Mouse (Mus musculus): ENCODE results near the gene Cbx5.
"Not testable (repeated sequence)": the region's sequence is repeated elsewhere in the genome, so short reads cannot be mapped to it uniquely, and the experiment has no call there.

The Cbx5 gene

DNA sequence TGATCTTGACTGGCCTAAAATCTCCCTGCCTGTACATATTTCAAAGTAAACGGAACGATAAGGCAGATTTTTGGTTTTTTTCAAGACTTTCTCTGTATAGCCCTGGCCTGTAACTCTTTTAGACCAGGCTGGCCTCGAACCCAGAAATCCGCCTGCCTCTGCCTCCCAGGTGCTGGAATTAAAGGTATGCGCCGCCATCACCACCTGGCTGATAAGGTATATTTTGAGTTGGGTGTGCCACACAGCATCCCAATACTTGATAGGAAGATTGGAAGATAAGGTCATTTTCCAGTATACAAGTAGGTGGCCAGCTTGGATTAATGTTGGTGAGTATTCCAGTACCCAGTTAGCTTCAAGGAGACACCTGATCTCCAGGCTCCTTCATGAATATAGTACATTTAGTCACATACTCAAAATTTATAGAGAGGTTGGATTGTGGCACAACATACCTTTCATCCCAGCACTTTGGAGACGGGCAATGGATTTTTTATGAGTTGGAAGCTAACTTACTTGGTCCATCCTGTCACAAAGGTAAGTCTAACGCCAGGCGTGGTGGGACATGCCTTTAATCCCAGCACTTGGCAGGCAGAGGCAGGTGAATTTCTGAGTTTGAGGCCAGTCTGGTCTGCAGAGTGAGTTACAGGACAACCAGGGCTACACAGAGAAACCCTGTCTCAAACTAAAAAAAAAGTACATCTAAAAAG is 7.6 kb upstream of the Cbx5 start:
- peaks cover 57% of the 10 kb centered on the region for H3K4me1 ChIP-seq (replicated peaks; ENCODE audit: low read depth, low read length)
- TF ChIP-seq CTCF (conservative IDR thresholded peaks at IDR 0.05; ENCODE audit: low read length) (no peak), POU5F1 (IDR thresholded peaks at IDR 0.05; ENCODE audit: borderline replicate concordance, low read length) (no peak), NANOG (IDR thresholded peaks at IDR 0.05; ENCODE audit: borderline replicate concordance, low read length) (no peak)
- no peaks in the 10 kb centered on the region for H3K27me3 ChIP-seq (ENCODE audit: insufficient read depth, low read length)
- H3K4me3 ChIP-seq (replicated peaks; ENCODE audit: low read length): no peak overlapping the region
- peaks cover 66% of the 10 kb centered on the region for H3K36me3 ChIP-seq (ENCODE audit: insufficient read depth, low read length)
- no peaks in the 10 kb centered on the region for H3K9me3 ChIP-seq (ENCODE audit: low read length)

DNA sequence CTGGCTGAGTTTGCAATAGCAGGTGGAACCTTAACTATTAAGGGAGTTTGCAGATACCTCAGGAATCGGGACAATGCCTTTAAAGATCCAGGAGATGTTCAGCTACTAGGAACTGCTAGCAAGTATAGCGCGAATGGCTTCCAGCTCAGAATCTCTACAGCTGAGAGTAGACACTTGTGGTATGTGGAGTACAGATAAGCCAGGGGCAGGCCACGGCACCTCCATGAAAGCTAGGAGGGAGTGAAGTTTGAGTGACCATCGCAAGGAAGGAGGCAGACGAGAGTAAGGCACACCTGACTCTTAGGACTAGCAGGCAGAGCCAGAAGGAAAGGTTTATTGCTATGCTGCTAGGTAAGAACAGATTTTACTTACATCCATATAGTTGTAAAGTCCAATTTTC is 6.0 kb upstream of the Cbx5 start:
- no peak overlapping the region for H3K4me3 ChIP-seq (replicated peaks; ENCODE audit: low read length)
- no peaks in the 10 kb centered on the region for H3K9me3 ChIP-seq (ENCODE audit: low read length)
- no peak for TF ChIP-seq POU5F1 (IDR thresholded peaks at IDR 0.05; ENCODE audit: borderline replicate concordance, low read length)
- no peak for TF ChIP-seq CTCF (conservative IDR thresholded peaks at IDR 0.05; ENCODE audit: low read length)
- TF ChIP-seq NANOG (IDR thresholded peaks at IDR 0.05; ENCODE audit: borderline replicate concordance, low read length): no peak
- no peaks in the 10 kb centered on the region for H3K27me3 ChIP-seq (ENCODE audit: insufficient read depth, low read length)
- H3K36me3 ChIP-seq (ENCODE audit: insufficient read depth, low read length): peaks cover 82% of the 10 kb centered on the region
- H3K4me1 ChIP-seq (replicated peaks; ENCODE audit: low read depth, low read length): peaks cover 49% of the 10 kb centered on the region

GRCm38 (mm10) chr15:103242885-103243284 is 3.3 kb upstream of the Cbx5 start:
- Histone ChIP-seq H3K27me3 (ENCODE audit: insufficient read depth, low read length) (no peaks in the 10 kb centered on the region), H3K36me3 (ENCODE audit: insufficient read depth, low read length) (peaks cover 69% of the 10 kb centered on the region), H3K9me3 (ENCODE audit: low read length) (no peaks in the 10 kb centered on the region), H3K4me3 (replicated peaks; ENCODE audit: low read length) (peak overlapping the region; percentile 92), H3K4me1 (replicated peaks; ENCODE audit: low read depth, low read length) (peaks cover 37% of the 10 kb centered on the region)
- no peak for TF ChIP-seq POU5F1 (IDR thresholded peaks at IDR 0.05; ENCODE audit: borderline replicate concordance, low read length)
- TF ChIP-seq NANOG (IDR thresholded peaks at IDR 0.05; ENCODE audit: borderline replicate concordance, low read length): no peak
- TF ChIP-seq CTCF (conservative IDR thresholded peaks at IDR 0.05; ENCODE audit: low read length): no peak

GRCm38 (mm10) chr15:103241071-103242018 is 1.7 kb upstream of the Cbx5 start:
- not testable (repeated sequence) for H3K9me3 ChIP-seq (ENCODE audit: low read length); H3K27me3 ChIP-seq (ENCODE audit: insufficient read depth, low read length)
- peak overlapping the region; percentile 92 for H3K4me3 ChIP-seq (replicated peaks; ENCODE audit: low read length)
- H3K4me1 ChIP-seq (replicated peaks; ENCODE audit: low read depth, low read length): peaks cover 51% of the 10 kb centered on the region
- peaks cover 56% of the 10 kb centered on the region for H3K36me3 ChIP-seq (ENCODE audit: insufficient read depth, low read length)

GRCm38 (mm10) chr15:103240160-103241028 is 778 bp upstream of the Cbx5 start, which contains the start of gene Hnrnpa1:
Gene Hnrnpa1 (plus strand): TSS chr15:103240432.
- Histone ChIP-seq H3K27me3 (ENCODE audit: insufficient read depth, low read length) (no peaks in the 10 kb centered on the region), H3K4me1 (replicated peaks; ENCODE audit: low read depth, low read length) (peaks cover 56% of the 10 kb centered on the region), H3K9me3 (ENCODE audit: low read length) (no peaks in the 10 kb centered on the region), H3K4me3 (replicated peaks; ENCODE audit: low read length) (peak within 1 kb of the TSS; percentile 92), H3K36me3 (ENCODE audit: insufficient read depth, low read length) (peaks cover 57% of the 10 kb centered on the region)
- no peak for TF ChIP-seq CTCF (conservative IDR thresholded peaks at IDR 0.05; ENCODE audit: low read length)
- no peak for TF ChIP-seq POU5F1 (IDR thresholded peaks at IDR 0.05; ENCODE audit: borderline replicate concordance, low read length)
- no peak for TF ChIP-seq NANOG (IDR thresholded peaks at IDR 0.05; ENCODE audit: borderline replicate concordance, low read length)

- Histone ChIP-seq H3K27me3 (ENCODE audit: insufficient read depth, low read length) (no peaks in the 10 kb centered on the region), H3K4me1 (replicated peaks; ENCODE audit: low read depth, low read length) (peaks cover 62% of the 10 kb centered on the region), H3K9me3 (ENCODE audit: low read length) (no peaks in the 10 kb centered on the region), H3K36me3 (ENCODE audit: insufficient read depth, low read length) (peaks cover 60% of the 10 kb centered on the region), H3K4me3 (replicated peaks; ENCODE audit: low read length) (peak overlapping the region; percentile 92)
- TF ChIP-seq NANOG (IDR thresholded peaks at IDR 0.05; ENCODE audit: borderline replicate concordance, low read length) (peak; percentile 13; the same call in 1 of the 2 replicates), CTCF (conservative IDR thresholded peaks at IDR 0.05; ENCODE audit: low read length) (no peak)
Observed at GRCm38 (mm10) chr15:103239130-103239684, 409 bp downstream of the Cbx5 start.

DNA sequence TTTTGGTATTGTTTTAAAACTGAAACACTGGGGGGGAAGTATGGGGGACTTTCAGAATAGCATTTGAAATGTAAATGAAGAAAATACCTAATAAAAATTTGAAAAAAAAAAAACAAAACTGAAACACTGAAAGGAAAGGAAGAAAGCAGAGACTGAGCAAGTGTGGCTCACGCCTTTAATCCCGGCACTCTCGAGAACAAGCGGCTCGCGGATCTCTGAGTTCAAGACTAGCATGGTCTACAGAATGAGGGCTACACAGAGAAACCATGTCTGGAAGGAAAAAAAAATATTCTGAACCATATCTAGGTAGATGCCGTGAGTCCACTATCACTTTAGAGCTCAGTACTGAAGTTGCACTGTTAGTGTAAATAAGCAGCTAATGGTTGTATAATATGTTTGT is 2.3 kb downstream of the Cbx5 start:
- TF ChIP-seq POU5F1 (IDR thresholded peaks at IDR 0.05; ENCODE audit: borderline replicate concordance, low read length) (no peak), NANOG (IDR thresholded peaks at IDR 0.05; ENCODE audit: borderline replicate concordance, low read length) (no peak), CTCF (conservative IDR thresholded peaks at IDR 0.05; ENCODE audit: low read length) (no peak)
- peaks cover 63% of the 10 kb centered on the region for H3K4me1 ChIP-seq (replicated peaks; ENCODE audit: low read depth, low read length)
- peaks cover 56% of the 10 kb centered on the region for H3K36me3 ChIP-seq (ENCODE audit: insufficient read depth, low read length)
- H3K27me3 ChIP-seq (ENCODE audit: insufficient read depth, low read length): no peaks in the 10 kb centered on the region
- peak overlapping the region; percentile 18 for H3K4me3 ChIP-seq (replicated peaks; ENCODE audit: low read length)
- no peaks in the 10 kb centered on the region for H3K9me3 ChIP-seq (ENCODE audit: low read length)

- H3K4me3 ChIP-seq (replicated peaks; ENCODE audit: low read length): no peak overlapping the region
- peaks cover 88% of the 10 kb centered on the region for H3K4me1 ChIP-seq (replicated peaks; ENCODE audit: low read depth, low read length)
- TF ChIP-seq POU5F1 (IDR thresholded peaks at IDR 0.05; ENCODE audit: borderline replicate concordance, low read length) (no peak), NANOG (IDR thresholded peaks at IDR 0.05; ENCODE audit: borderline replicate concordance, low read length) (no peak), CTCF (conservative IDR thresholded peaks at IDR 0.05; ENCODE audit: low read length) (no peak)
Observed at GRCm38 (mm10) chr15:103233119-103233518, 6.5 kb downstream of the Cbx5 start.

More at GRCm38 (mm10) chr15:103233119-103233518, 6.5 kb downstream of the Cbx5 start:
- H3K9me3 ChIP-seq (ENCODE audit: low read length): no peaks in the 10 kb centered on the region
- no peaks in the 10 kb centered on the region for H3K27me3 ChIP-seq (ENCODE audit: insufficient read depth, low read length)
- peaks cover 50% of the 10 kb centered on the region for H3K36me3 ChIP-seq (ENCODE audit: insufficient read depth, low read length)

All from E14TG2a.4 (cell line).